Mouse (Mus musculus) thymus, adult 2 months (tissue): ENCODE measurements around the gene Gramd1b.

ENCODE experiments used
- CTCF ChIP-seq: fragments of 200-500 bp; IDR thresholded peaks from 2 replicates; pipeline ENCODE4 v1.5.1; 2012; ENCODE audit warnings: mild to moderate bottlenecking, control low read depth, low read length, moderate library complexity, borderline replicate concordance; ENCODE audit not compliant: control insufficient read depth, poor library complexity, insufficient read depth; ENCODE audit errors: extremely low read depth
- POLR2A ChIP-seq: fragments of 200-500 bp; IDR thresholded peaks from 2 replicates; pipeline ENCODE4 v1.6.1; 2012; ENCODE audit warnings: mild to moderate bottlenecking, low read length, control low read depth, moderate library complexity; ENCODE audit not compliant: control insufficient read depth, poor library complexity, insufficient read depth; ENCODE audit errors: extremely low read depth

- TF ChIP-seq CTCF (no peak), POLR2A (no peak)
Measured at GRCm38 (mm10) chr9:40556396-40556795, 25.2 kb upstream of the Gramd1b start.
